Mouse (Mus musculus): ENCODE measurements around the gene Olfr1012. TPM values are rescaled to one million over a fixed set of nuclear protein-coding genes. Genes with fewer than 3 reads are reported as not detected.
"Not testable (repeated sequence)": the region's sequence is repeated elsewhere in the genome, so short reads cannot be mapped to it uniquely, and the experiment has no call there.

The Olfr1012 gene
- total and polyA plus RNA-seq, 2 experiments from 2014 or later = not detected

GRCm38 (mm10) chr2:85766798-85767197, 4.2 kb upstream of the Olfr1012 start, which contains the start of gene Olfr1013:
Gene Olfr1013 (plus strand): TSS chr2:85767098.
- Histone ChIP-seq H3K27me3 (ENCODE audit: insufficient read depth, low read length) (no peaks in the 10 kb centered on the region), H3K4me3 (ENCODE audit: low read depth, low read length) (no peak within 1 kb of the TSS), H3K4me1 (ENCODE audit: insufficient read depth, low read length) (no peaks in the 10 kb centered on the region), H3K4me2 (ENCODE audit: low read depth, low read length, poor library complexity, severe bottlenecking) (no peak within 1 kb of the TSS), H3K9ac (replicated peaks; ENCODE audit: low read length, poor library complexity, severe bottlenecking) (no peak within 1 kb of the TSS), H3K9me3 (ENCODE audit: low read length) (no peaks in the 10 kb centered on the region), H3K27ac (ENCODE audit: low read depth, low read length) (no peak within 1 kb of the TSS), H3K36me3 (ENCODE audit: insufficient read depth, low read length) (no peaks in the 10 kb centered on the region)
- ATAC-seq (ENCODE audit: low FRiP score) (no peak), DNase-seq (ENCODE audit: low spot score) (no peak)
- TF ChIP-seq CTCF (IDR thresholded peaks at IDR 0.05) = no peak

GRCm38 (mm10) chr2:85753822-85754221, 8.7 kb downstream of the Olfr1012 start:
- Histone ChIP-seq H3K4me2 (ENCODE audit: low read depth, low read length, poor library complexity, severe bottlenecking) (no peak overlapping the region), H3K4me3 (ENCODE audit: low read depth, low read length) (no peak overlapping the region), H3K27me3 (ENCODE audit: insufficient read depth, low read length) (no peaks in the 10 kb centered on the region), H3K9ac (replicated peaks; ENCODE audit: low read length, poor library complexity, severe bottlenecking) (no peak overlapping the region), H3K9me3 (ENCODE audit: low read length) (no peaks in the 10 kb centered on the region), H3K4me1 (ENCODE audit: insufficient read depth, low read length) (no peaks in the 10 kb centered on the region), H3K27ac (ENCODE audit: low read depth, low read length) (no peak overlapping the region), H3K36me3 (ENCODE audit: insufficient read depth, low read length) (no peaks in the 10 kb centered on the region)
- no peak for TF ChIP-seq CTCF (IDR thresholded peaks at IDR 0.05)
- WGBS = 82% methylated on average over 4 of the region's 4 CpGs
- DNase-seq (ENCODE audit: low spot score) (peak; percentile 5), ATAC-seq (ENCODE audit: low FRiP score) (no peak)

- ATAC-seq (ENCODE audit: low FRiP score) = peak; percentile 75; the same call in 1 of the 2 replicates
- Histone ChIP-seq H3K27me3 (ENCODE audit: insufficient read depth, low read length) (no peaks in the 10 kb centered on the region), H3K4me3 (ENCODE audit: low read depth, low read length) (no peak overlapping the region), H3K4me2 (ENCODE audit: low read depth, low read length, poor library complexity, severe bottlenecking) (no peak overlapping the region), H3K36me3 (ENCODE audit: insufficient read depth, low read length) (no peaks in the 10 kb centered on the region), H3K9me3 (ENCODE audit: low read length) (no peaks in the 10 kb centered on the region), H3K9ac (replicated peaks; ENCODE audit: low read length, poor library complexity, severe bottlenecking) (no peak overlapping the region), H3K4me1 (ENCODE audit: insufficient read depth, low read length) (no peaks in the 10 kb centered on the region), H3K27ac (ENCODE audit: low read depth, low read length) (no peak overlapping the region)
- peak; percentile 91 for TF ChIP-seq CTCF (IDR thresholded peaks at IDR 0.05)
- peak; percentile 78 for DNase-seq (ENCODE audit: low spot score)
- 7% methylated on average over 3 of the region's 3 CpGs for WGBS
Measured at GRCm38 (mm10) chr2:85725793-85726192, 36.8 kb downstream of the Olfr1012 start.

- no peak within 1 kb of the TSS for H3K27ac ChIP-seq (ENCODE audit: low read depth, low read length)
- no peak for ATAC-seq (ENCODE audit: low FRiP score)
- H3K4me3 ChIP-seq (ENCODE audit: low read depth, low read length) = no peak within 1 kb of the TSS
- H3K4me2 ChIP-seq (ENCODE audit: low read depth, low read length, poor library complexity, severe bottlenecking) = no peak within 1 kb of the TSS
- no peak within 1 kb of the TSS for H3K9ac ChIP-seq (replicated peaks; ENCODE audit: low read length, poor library complexity, severe bottlenecking)
- no peaks in the 10 kb centered on the region for H3K27me3 ChIP-seq (ENCODE audit: insufficient read depth, low read length)
- no peaks in the 10 kb centered on the region for H3K9me3 ChIP-seq (ENCODE audit: low read length)
- no peaks in the 10 kb centered on the region for H3K36me3 ChIP-seq (ENCODE audit: insufficient read depth, low read length)
- TF ChIP-seq CTCF (IDR thresholded peaks at IDR 0.05) = no peak
- no peaks in the 10 kb centered on the region for H3K4me1 ChIP-seq (ENCODE audit: insufficient read depth, low read length)
- no peak for DNase-seq (ENCODE audit: low spot score)
- 90% methylated on average over 1 of the region's 1 CpGs for whole genome bisulfite sequencing
Measured at GRCm38 (mm10) chr2:85715119-85715518, 47.4 kb downstream of the Olfr1012 start, which contains the start of gene Olfr1009. Gene Olfr1009 (plus strand): TSS chr2:85715419.

- H3K27me3 ChIP-seq (ENCODE audit: insufficient read depth, low read length) = no peaks in the 10 kb centered on the region
- DNase-seq (ENCODE audit: low spot score) (no peak), ATAC-seq (ENCODE audit: low FRiP score) (no peak)
- TF ChIP-seq CTCF (IDR thresholded peaks at IDR 0.05) = no peak
- H3K27ac ChIP-seq (ENCODE audit: low read depth, low read length) = no peak overlapping the region
- no peaks in the 10 kb centered on the region for H3K4me1 ChIP-seq (ENCODE audit: insufficient read depth, low read length)
- WGBS = 43% methylated on average over 1 of the region's 1 CpGs
- H3K4me2 ChIP-seq (ENCODE audit: low read depth, low read length, poor library complexity, severe bottlenecking) = no peak overlapping the region
- H3K36me3 ChIP-seq (ENCODE audit: insufficient read depth, low read length) = no peaks in the 10 kb centered on the region
- no peaks in the 10 kb centered on the region for H3K9me3 ChIP-seq (ENCODE audit: low read length)
- H3K9ac ChIP-seq (replicated peaks; ENCODE audit: low read length, poor library complexity, severe bottlenecking) = no peak overlapping the region
- H3K4me3 ChIP-seq (ENCODE audit: low read depth, low read length) = no peak overlapping the region
Measured at GRCm38 (mm10) chr2:85711159-85711558, 51.4 kb downstream of the Olfr1012 start.

GRCm38 (mm10) chr2:85710680-85711079, 51.9 kb downstream of the Olfr1012 start:
- not testable (repeated sequence) for H3K27me3 ChIP-seq (ENCODE audit: insufficient read depth, low read length); H3K9ac ChIP-seq (replicated peaks; ENCODE audit: low read length, poor library complexity, severe bottlenecking); H3K4me1 ChIP-seq (ENCODE audit: insufficient read depth, low read length); ATAC-seq (ENCODE audit: low FRiP score); DNase-seq (ENCODE audit: low spot score); H3K36me3 ChIP-seq (ENCODE audit: insufficient read depth, low read length); H3K9me3 ChIP-seq (ENCODE audit: low read length); H3K27ac ChIP-seq (ENCODE audit: low read depth, low read length); H3K4me2 ChIP-seq (ENCODE audit: low read depth, low read length, poor library complexity, severe bottlenecking); H3K4me3 ChIP-seq (ENCODE audit: low read depth, low read length)
- 80% methylated on average over 2 of the region's 2 CpGs for WGBS

Other genes starting within 250 kb of the Olfr1012 start
- 0.05 and 0.24 TPM in 2 replicates for gene 4833423E24Rik, start 243.7 kb downstream of the Olfr1012 start, total RNA-seq (2014; rRNA removed)
- gene 4833423E24Rik, start 243.7 kb downstream of the Olfr1012 start, polyA plus RNA-seq (2015; fragmentation: Nextera tagmentation; extraction: Ambion mirVana) = 0.41 and 0.56 TPM in 2 replicates
- not detected in 2 replicates for gene Olfr996, start 183.6 kb downstream of the Olfr1012 start, total RNA-seq (2014; rRNA removed)
- gene Olfr996, start 183.6 kb downstream of the Olfr1012 start, polyA plus RNA-seq (2015; fragmentation: Nextera tagmentation; extraction: Ambion mirVana) = not detected in 2 replicates
- gene Olfr998, start 173.8 kb downstream of the Olfr1012 start, total RNA-seq (2014; rRNA removed) = not detected in 2 replicates
- not detected in 2 replicates for gene Olfr998, start 173.8 kb downstream of the Olfr1012 start, polyA plus RNA-seq (2015; fragmentation: Nextera tagmentation; extraction: Ambion mirVana)
- not detected in 2 replicates for gene Olfr1000, start 150.9 kb downstream of the Olfr1012 start, total RNA-seq (2014; rRNA removed)
- not detected in 2 replicates for gene Olfr1000, start 150.9 kb downstream of the Olfr1012 start, polyA plus RNA-seq (2015; fragmentation: Nextera tagmentation; extraction: Ambion mirVana)
- not detected in 2 replicates for gene Olfr1002, start 112.1 kb downstream of the Olfr1012 start, total RNA-seq (2014; rRNA removed)
- not detected in 2 replicates for gene Olfr1002, start 112.1 kb downstream of the Olfr1012 start, polyA plus RNA-seq (2015; fragmentation: Nextera tagmentation; extraction: Ambion mirVana)
- gene Olfr154, start 98.3 kb downstream of the Olfr1012 start, total RNA-seq (2014; rRNA removed) = not detected in 2 replicates
- gene Olfr154, start 98.3 kb downstream of the Olfr1012 start, polyA plus RNA-seq (2015; fragmentation: Nextera tagmentation; extraction: Ambion mirVana) = not detected in 2 replicates
- gene Olfr1006, start 84.0 kb downstream of the Olfr1012 start, total RNA-seq (2014; rRNA removed) = not detected in 2 replicates
- not detected in 2 replicates for gene Olfr1006, start 84.0 kb downstream of the Olfr1012 start, polyA plus RNA-seq (2015; fragmentation: Nextera tagmentation; extraction: Ambion mirVana)
- gene Olfr1008, start 73.3 kb downstream of the Olfr1012 start, total RNA-seq (2014; rRNA removed) = not detected in 2 replicates
- not detected in 2 replicates for gene Olfr1008, start 73.3 kb downstream of the Olfr1012 start, polyA plus RNA-seq (2015; fragmentation: Nextera tagmentation; extraction: Ambion mirVana)
- not detected in 2 replicates for gene Olfr1009, start 47.3 kb downstream of the Olfr1012 start, total RNA-seq (2014; rRNA removed)
- not detected in 2 replicates for gene Olfr1009, start 47.3 kb downstream of the Olfr1012 start, polyA plus RNA-seq (2015; fragmentation: Nextera tagmentation; extraction: Ambion mirVana)
- gene Olfr1013, start 4.3 kb upstream of the Olfr1012 start, total RNA-seq (2014; rRNA removed) = not detected in 2 replicates
- gene Olfr1013, start 4.3 kb upstream of the Olfr1012 start, polyA plus RNA-seq (2015; fragmentation: Nextera tagmentation; extraction: Ambion mirVana) = not detected in 2 replicates
- gene Olfr1014, start 9.9 kb upstream of the Olfr1012 start, total RNA-seq (2014; rRNA removed) = not detected in 2 replicates
- not detected in 2 replicates for gene Olfr1014, start 9.9 kb upstream of the Olfr1012 start, polyA plus RNA-seq (2015; fragmentation: Nextera tagmentation; extraction: Ambion mirVana)
- not detected in 2 replicates for gene Olfr1015, start 19.3 kb upstream of the Olfr1012 start, total RNA-seq (2014; rRNA removed)
- not detected in 2 replicates for gene Olfr1015, start 19.3 kb upstream of the Olfr1012 start, polyA plus RNA-seq (2015; fragmentation: Nextera tagmentation; extraction: Ambion mirVana)
- not detected in 2 replicates for gene Olfr1016, start 39.8 kb upstream of the Olfr1012 start, total RNA-seq (2014; rRNA removed)
- not detected in 2 replicates for gene Olfr1016, start 39.8 kb upstream of the Olfr1012 start, polyA plus RNA-seq (2015; fragmentation: Nextera tagmentation; extraction: Ambion mirVana)
- gene Olfr1018, start 55.7 kb upstream of the Olfr1012 start, total RNA-seq (2014; rRNA removed) = not detected in 2 replicates
- not detected in 2 replicates for gene Olfr1018, start 55.7 kb upstream of the Olfr1012 start, polyA plus RNA-seq (2015; fragmentation: Nextera tagmentation; extraction: Ambion mirVana)
- gene Olfr1019, start 82.7 kb upstream of the Olfr1012 start, total RNA-seq (2014; rRNA removed) = 0.93 TPM in 1 of 2 replicates, not detected in the other
- not detected in 2 replicates for gene Olfr1019, start 82.7 kb upstream of the Olfr1012 start, polyA plus RNA-seq (2015; fragmentation: Nextera tagmentation; extraction: Ambion mirVana)
- not detected in 2 replicates for gene Olfr1020, start 84.3 kb upstream of the Olfr1012 start, total RNA-seq (2014; rRNA removed)
- not detected in 2 replicates for gene Olfr1020, start 84.3 kb upstream of the Olfr1012 start, polyA plus RNA-seq (2015; fragmentation: Nextera tagmentation; extraction: Ambion mirVana)
- not detected in 2 replicates for gene Olfr1022, start 105.8 kb upstream of the Olfr1012 start, total RNA-seq (2014; rRNA removed)
- gene Olfr1022, start 105.8 kb upstream of the Olfr1012 start, polyA plus RNA-seq (2015; fragmentation: Nextera tagmentation; extraction: Ambion mirVana) = not detected in 2 replicates
- 0.05 TPM in 1 of 2 replicates, not detected in the other for gene Olfr1023, start 122.9 kb upstream of the Olfr1012 start, total RNA-seq (2014; rRNA removed)
- gene Olfr1023, start 122.9 kb upstream of the Olfr1012 start, polyA plus RNA-seq (2015; fragmentation: Nextera tagmentation; extraction: Ambion mirVana) = not detected in 2 replicates
- gene Olfr1024, start 142.3 kb upstream of the Olfr1012 start, total RNA-seq (2014; rRNA removed) = not detected in 2 replicates
- gene Olfr1024, start 142.3 kb upstream of the Olfr1012 start, polyA plus RNA-seq (2015; fragmentation: Nextera tagmentation; extraction: Ambion mirVana) = not detected in 2 replicates
- gene Olfr1025-ps1, start 152.4 kb upstream of the Olfr1012 start, total RNA-seq (2014; rRNA removed) = not detected in 2 replicates
- gene Olfr1025-ps1, start 152.4 kb upstream of the Olfr1012 start, polyA plus RNA-seq (2015; fragmentation: Nextera tagmentation; extraction: Ambion mirVana) = 0.11 TPM in 1 of 2 replicates, not detected in the other
- gene Olfr1026, start 158.8 kb upstream of the Olfr1012 start, total RNA-seq (2014; rRNA removed) = not detected in 2 replicates
- not detected in 2 replicates for gene Olfr1026, start 158.8 kb upstream of the Olfr1012 start, polyA plus RNA-seq (2015; fragmentation: Nextera tagmentation; extraction: Ambion mirVana)
- not detected in 2 replicates for gene Olfr1028, start 187.7 kb upstream of the Olfr1012 start, total RNA-seq (2014; rRNA removed)
- gene Olfr1028, start 187.7 kb upstream of the Olfr1012 start, polyA plus RNA-seq (2015; fragmentation: Nextera tagmentation; extraction: Ambion mirVana) = not detected in 2 replicates
- not detected in 2 replicates for gene Olfr1029, start 211.1 kb upstream of the Olfr1012 start, total RNA-seq (2014; rRNA removed)
- gene Olfr1029, start 211.1 kb upstream of the Olfr1012 start, polyA plus RNA-seq (2015; fragmentation: Nextera tagmentation; extraction: Ambion mirVana) = not detected in 2 replicates
- gene Olfr1030, start 216.5 kb upstream of the Olfr1012 start, total RNA-seq (2014; rRNA removed) = not detected in 2 replicates
- gene Olfr1030, start 216.5 kb upstream of the Olfr1012 start, polyA plus RNA-seq (2015; fragmentation: Nextera tagmentation; extraction: Ambion mirVana) = not detected in 2 replicates
- not detected in 2 replicates for gene Olfr1031, start 227.5 kb upstream of the Olfr1012 start, total RNA-seq (2014; rRNA removed)
- not detected in 2 replicates for gene Olfr1031, start 227.5 kb upstream of the Olfr1012 start, polyA plus RNA-seq (2015; fragmentation: Nextera tagmentation; extraction: Ambion mirVana)
- gene Olfr1032, start 242.8 kb upstream of the Olfr1012 start, total RNA-seq (2014; rRNA removed) = not detected in 2 replicates
- not detected in 2 replicates for gene Olfr1032, start 242.8 kb upstream of the Olfr1012 start, polyA plus RNA-seq (2015; fragmentation: Nextera tagmentation; extraction: Ambion mirVana)

All from midbrain, postnatal 0 days (tissue).